Mouse (Mus musculus): ENCODE measurements around the gene Gba2. TPM values are rescaled to one million over a fixed set of nuclear protein-coding genes. Genes with fewer than 3 reads are reported as not detected.
A peak's percentile ranks its signal among the peaks of the same experiment; 100 is the strongest.

The Gba2 gene
- polyA plus RNA-seq, 1 experiment: 87.0 TPM

- TF ChIP-seq POLR2A (IDR thresholded peaks at IDR 0.05; ENCODE audit: control insufficient read depth, extremely low read depth, insufficient read depth, low read length, poor library complexity) (no peak), CTCF (IDR thresholded peaks at IDR 0.05; ENCODE audit: borderline replicate concordance, control insufficient read depth, extremely low read depth, insufficient read depth, low read length, poor library complexity) (no peak)
- no peak for DNase-seq
- H3K36me3 ChIP-seq (ENCODE audit: control insufficient read depth, insufficient read depth, low read length): peaks cover 32% of the 10 kb centered on the region
- no peak overlapping the region for H3K27ac ChIP-seq (ENCODE audit: control insufficient read depth, insufficient read depth, low read length)
- peaks cover 26% of the 10 kb centered on the region for H3K4me1 ChIP-seq (replicated peaks; ENCODE audit: control insufficient read depth, insufficient read depth, low read length)
- no peak overlapping the region for H3K4me3 ChIP-seq (ENCODE audit: control insufficient read depth, insufficient read depth, low read length)
- WGBS: 77% methylated on average over 4 of the region's 4 CpGs
- no peaks in the 10 kb centered on the region for H3K27me3 ChIP-seq (ENCODE audit: control insufficient read depth, insufficient read depth, low read length)
Observed at GRCm38 (mm10) chr4:43563601-43563875, 15.1 kb downstream of the Gba2 start.

- H3K36me3 ChIP-seq (ENCODE audit: control insufficient read depth, insufficient read depth, low read length): peaks cover 27% of the 10 kb centered on the region
- WGBS: 3% methylated on average over 22 of the region's 22 CpGs
- H3K27ac ChIP-seq (ENCODE audit: control insufficient read depth, insufficient read depth, low read length): peak overlapping the region; percentile 4; the same call in 1 of the 2 replicates
- no peak for DNase-seq
- H3K4me1 ChIP-seq (replicated peaks; ENCODE audit: control insufficient read depth, insufficient read depth, low read length): peaks cover 32% of the 10 kb centered on the region
- peak overlapping the region; percentile 98 for H3K4me3 ChIP-seq (ENCODE audit: control insufficient read depth, insufficient read depth, low read length)
- no peaks in the 10 kb centered on the region for H3K27me3 ChIP-seq (ENCODE audit: control insufficient read depth, insufficient read depth, low read length)
- TF ChIP-seq POLR2A (IDR thresholded peaks at IDR 0.05; ENCODE audit: control insufficient read depth, extremely low read depth, insufficient read depth, low read length, poor library complexity): no peak
- no peak for TF ChIP-seq CTCF (IDR thresholded peaks at IDR 0.05; ENCODE audit: borderline replicate concordance, control insufficient read depth, extremely low read depth, insufficient read depth, low read length, poor library complexity)
Observed at GRCm38 (mm10) chr4:43562769-43563600, 15.7 kb downstream of the Gba2 start.

GRCm38 (mm10) chr4:43561997-43562768 is 16.5 kb downstream of the Gba2 start, which contains the start of the genes Creb3 and Tln1:
Gene Creb3 (plus strand): TSS chr4:43562332.
Gene Tln1 (minus strand): TSS chr4:43562691.
- peaks cover 38% of the 10 kb centered on the region for H3K4me1 ChIP-seq (replicated peaks; ENCODE audit: control insufficient read depth, insufficient read depth, low read length)

GRCm38 (mm10) chr4:43561436-43561996 is 17.2 kb downstream of the Gba2 start:
- no peaks in the 10 kb centered on the region for H3K27me3 ChIP-seq (ENCODE audit: control insufficient read depth, insufficient read depth, low read length)
- WGBS: under 1% methylated on average over 16 of the region's 16 CpGs
- H3K27ac ChIP-seq (ENCODE audit: control insufficient read depth, insufficient read depth, low read length): peak overlapping the region; percentile 91
- peak overlapping the region; percentile 98 for H3K4me3 ChIP-seq (ENCODE audit: control insufficient read depth, insufficient read depth, low read length)
- TF ChIP-seq POLR2A (IDR thresholded peaks at IDR 0.05; ENCODE audit: control insufficient read depth, extremely low read depth, insufficient read depth, low read length, poor library complexity) (no peak), CTCF (IDR thresholded peaks at IDR 0.05; ENCODE audit: borderline replicate concordance, control insufficient read depth, extremely low read depth, insufficient read depth, low read length, poor library complexity) (no peak)
- no peak for DNase-seq
- H3K4me1 ChIP-seq (replicated peaks; ENCODE audit: control insufficient read depth, insufficient read depth, low read length): peaks cover 38% of the 10 kb centered on the region
- H3K36me3 ChIP-seq (ENCODE audit: control insufficient read depth, insufficient read depth, low read length): peaks cover 13% of the 10 kb centered on the region

More at GRCm38 (mm10) chr4:43561997-43562768, 16.5 kb downstream of the Gba2 start, which contains the start of the genes Creb3 and Tln1:
- DNase-seq: peak; percentile 92
- H3K36me3 ChIP-seq (ENCODE audit: control insufficient read depth, insufficient read depth, low read length): peaks cover 20% of the 10 kb centered on the region
- peak within 1 kb of the TSS; percentile 91 for H3K27ac ChIP-seq (ENCODE audit: control insufficient read depth, insufficient read depth, low read length)
- no peaks in the 10 kb centered on the region for H3K27me3 ChIP-seq (ENCODE audit: control insufficient read depth, insufficient read depth, low read length)
- TF ChIP-seq POLR2A (IDR thresholded peaks at IDR 0.05; ENCODE audit: control insufficient read depth, extremely low read depth, insufficient read depth, low read length, poor library complexity) (peak; percentile 66; the same call in 1 of the 2 replicates), CTCF (IDR thresholded peaks at IDR 0.05; ENCODE audit: borderline replicate concordance, control insufficient read depth, extremely low read depth, insufficient read depth, low read length, poor library complexity) (no peak)
- WGBS: 1% methylated on average over 62 of the region's 62 CpGs
- peak within 1 kb of the TSS; percentile 98 for H3K4me3 ChIP-seq (ENCODE audit: control insufficient read depth, insufficient read depth, low read length)

- WGBS: 2% methylated on average over 2 of the region's 2 CpGs
- Histone ChIP-seq H3K27ac (ENCODE audit: control insufficient read depth, insufficient read depth, low read length) (peak overlapping the region; percentile 93), H3K4me1 (replicated peaks; ENCODE audit: control insufficient read depth, insufficient read depth, low read length) (peaks cover 38% of the 10 kb centered on the region), H3K4me3 (ENCODE audit: control insufficient read depth, insufficient read depth, low read length) (peak overlapping the region; percentile 56), H3K27me3 (ENCODE audit: control insufficient read depth, insufficient read depth, low read length) (no peaks in the 10 kb centered on the region), H3K36me3 (ENCODE audit: control insufficient read depth, insufficient read depth, low read length) (peaks cover 13% of the 10 kb centered on the region)
- peak; percentile 18 for DNase-seq
- no peak for TF ChIP-seq POLR2A (IDR thresholded peaks at IDR 0.05; ENCODE audit: control insufficient read depth, extremely low read depth, insufficient read depth, low read length, poor library complexity)
- no peak for TF ChIP-seq CTCF (IDR thresholded peaks at IDR 0.05; ENCODE audit: borderline replicate concordance, control insufficient read depth, extremely low read depth, insufficient read depth, low read length, poor library complexity)
Observed at GRCm38 (mm10) chr4:43560976-43561375, 17.7 kb downstream of the Gba2 start.

- 8% methylated on average over 6 of the region's 6 CpGs for WGBS
- peak overlapping the region; percentile 33 for H3K4me3 ChIP-seq (ENCODE audit: control insufficient read depth, insufficient read depth, low read length)
- no peaks in the 10 kb centered on the region for H3K27me3 ChIP-seq (ENCODE audit: control insufficient read depth, insufficient read depth, low read length)
- no peak overlapping the region for H3K27ac ChIP-seq (ENCODE audit: control insufficient read depth, insufficient read depth, low read length)
- DNase-seq: peak; percentile 22
- TF ChIP-seq POLR2A (IDR thresholded peaks at IDR 0.05; ENCODE audit: control insufficient read depth, extremely low read depth, insufficient read depth, low read length, poor library complexity) (no peak), CTCF (IDR thresholded peaks at IDR 0.05; ENCODE audit: borderline replicate concordance, control insufficient read depth, extremely low read depth, insufficient read depth, low read length, poor library complexity) (no peak)
- H3K4me1 ChIP-seq (replicated peaks; ENCODE audit: control insufficient read depth, insufficient read depth, low read length): peaks cover 38% of the 10 kb centered on the region
- H3K36me3 ChIP-seq (ENCODE audit: control insufficient read depth, insufficient read depth, low read length): peaks cover 14% of the 10 kb centered on the region
Observed at GRCm38 (mm10) chr4:43560243-43560611, 18.4 kb downstream of the Gba2 start.

Measured in thymus, adult 2 months (tissue).